Mouse (Mus musculus) stomach, postnatal 0 days (tissue): ENCODE results near the gene Plaur. TPM values are rescaled to one million over a fixed set of nuclear protein-coding genes. Genes with fewer than 3 reads are reported as not detected.
A peak's percentile ranks its signal among the peaks of the same experiment; 100 is the strongest.

ENCODE experiments used
- ATAC-seq: fragments of 200-750 bp; cut with Nextera tagmentation; 2 replicates; pipeline ENCODE4 v1.8.0; 2017; ENCODE audit not compliant: low FRiP score, low TSS enrichment
- DNase-seq: peaks from one replicate; pipeline ENCODE4 v3.0.0-alpha.2; 2016; ENCODE audit warnings: low spot score
- H3K27ac ChIP-seq: fragments of 300-500 bp; sonication (generic); replicated peaks from 2 replicates; pipeline ENCODE4 v1.5.1; 2014; ENCODE audit warnings: mild to moderate bottlenecking, control low read depth
- H3K27me3 ChIP-seq: fragments of 300-500 bp; sonication (generic); 2 replicates; pipeline ENCODE4 v1.6.1; 2014; ENCODE audit warnings: low read length; ENCODE audit not compliant: control insufficient read depth, insufficient read depth
- H3K36me3 ChIP-seq: fragments of 300-500 bp; sonication (generic); 2 replicates; pipeline ENCODE4 v1.6.1; 2014; ENCODE audit warnings: low read length, mixed read lengths; ENCODE audit not compliant: control insufficient read depth, insufficient read depth
- H3K4me1 ChIP-seq: fragments of 300-500 bp; sonication (generic); replicated peaks from 2 replicates; pipeline ENCODE4 v1.6.1; 2014; ENCODE audit warnings: antibody characterized with exemption; ENCODE audit not compliant: control insufficient read depth, insufficient read depth
- H3K4me2 ChIP-seq: fragments of 300-500 bp; sonication (generic); replicated peaks from 2 replicates; pipeline ENCODE4 v1.6.1; 2014; ENCODE audit warnings: low read depth, mild to moderate bottlenecking, control low read depth, moderate library complexity
- H3K4me3 ChIP-seq: fragments of 300-500 bp; sonication (generic); 2 replicates; pipeline ENCODE4 v1.5.1; 2014; ENCODE audit warnings: low read depth, low read length, control low read depth
- H3K9ac ChIP-seq: fragments of 300-500 bp; sonication (generic); 2 replicates; pipeline ENCODE4 v1.6.1; 2014; ENCODE audit warnings: mild to moderate bottlenecking, low read length, control low read depth, mixed read lengths
- H3K9me3 ChIP-seq: fragments of 300-500 bp; sonication (generic); 2 replicates; pipeline ENCODE4 v1.6.1; 2016; ENCODE audit warnings: low read length; ENCODE audit not compliant: control insufficient read depth
- CTCF ChIP-seq: IDR thresholded peaks from 2 replicates; pipeline ENCODE4 v1.5.1; 2016; ENCODE audit warnings: antibody characterized with exemption, low read depth, mild to moderate bottlenecking, moderate library complexity
- EP300 ChIP-seq: optimal IDR thresholded peaks from 2 replicates; pipeline ENCODE3; 2016; ENCODE audit warnings: antibody characterized with exemption
- WGBS: fragments of 180-500 bp; shearing (Covaris S2); extraction: QIAGEN DNeasy Blood & Tissue Kit; methylation state at CpG from one replicate; pipeline ENCODE4 v1.1.7; 2014; 5-methylcytosine and 5-hydroxymethylcytosine counted together
- polyA plus RNA-seq: library from polyadenylated mRNA; unstranded; fragments of >200 nt; fragmentation: Nextera tagmentation; extraction: Ambion mirVana; gene quantifications from 2 replicates; pipeline ENCODE4 v1.2.1, GENCODE M21; 2015

Plaur gene
- polyA plus RNA-seq, 1 experiment from 2014 or later: 26.8 TPM

GRCm38 (mm10) chr7:24423107-24423763 lies 39.0 kb upstream of the Plaur start:
- Histone ChIP-seq H3K9ac (no peak overlapping the region), H3K4me2 (no peak overlapping the region), H3K4me3 (no peak overlapping the region), H3K36me3 (peaks cover 9% of the 10 kb centered on the region; the same call in 1 of the 2 replicates), H3K27me3 (no peaks in the 10 kb centered on the region), H3K9me3 (no peaks in the 10 kb centered on the region), H3K27ac (no peak overlapping the region), H3K4me1 (no peaks in the 10 kb centered on the region)
- DNase-seq (no peak), ATAC-seq (no peak)
- TF ChIP-seq CTCF (no peak), EP300 (no peak)
- WGBS: 72% methylated on average over 15 of the region's 15 CpGs

- Histone ChIP-seq H3K36me3 (peaks cover 9% of the 10 kb centered on the region; the same call in 1 of the 2 replicates), H3K4me2 (no peak overlapping the region), H3K27ac (no peak overlapping the region), H3K9me3 (no peaks in the 10 kb centered on the region), H3K4me3 (no peak overlapping the region), H3K4me1 (no peaks in the 10 kb centered on the region), H3K27me3 (no peaks in the 10 kb centered on the region), H3K9ac (no peak overlapping the region)
- peak; percentile 31 for DNase-seq
- 69% methylated on average over 12 of the region's 12 CpGs for WGBS
- no peak for ATAC-seq
- TF ChIP-seq CTCF (no peak), EP300 (no peak)
These were observed 38.1 kb upstream of the Plaur start for GRCm38 (mm10) chr7:24423956-24424732.

- ATAC-seq (no peak), DNase-seq (no peak)
- Histone ChIP-seq H3K36me3 (peaks cover 7% of the 10 kb centered on the region; the same call in 1 of the 2 replicates), H3K4me2 (no peak overlapping the region), H3K27me3 (no peaks in the 10 kb centered on the region), H3K4me1 (no peaks in the 10 kb centered on the region), H3K4me3 (no peak overlapping the region), H3K9ac (no peak overlapping the region), H3K9me3 (no peaks in the 10 kb centered on the region), H3K27ac (no peak overlapping the region)
- 64% methylated on average over 9 of the region's 9 CpGs for WGBS
- no peak for TF ChIP-seq CTCF
- no peak for TF ChIP-seq EP300
These were observed 36.4 kb upstream of the Plaur start for GRCm38 (mm10) chr7:24425919-24426318.

- Histone ChIP-seq H3K4me2 (no peak overlapping the region), H3K27me3 (no peaks in the 10 kb centered on the region), H3K4me3 (no peak overlapping the region), H3K27ac (no peak overlapping the region), H3K9ac (no peak overlapping the region), H3K4me1 (no peaks in the 10 kb centered on the region), H3K36me3 (peaks cover 4% of the 10 kb centered on the region; the same call in 1 of the 2 replicates), H3K9me3 (no peaks in the 10 kb centered on the region)
- DNase-seq (no peak), ATAC-seq (no peak)
- WGBS: 93% methylated on average over 8 of the region's 8 CpGs
- no peak for TF ChIP-seq CTCF
- no peak for TF ChIP-seq EP300
These were observed 35.1 kb upstream of the Plaur start for GRCm38 (mm10) chr7:24427168-24427567.

GRCm38 (mm10) chr7:24428725-24429124 lies 33.6 kb upstream of the Plaur start:
- Histone ChIP-seq H3K9me3 (peaks cover 2% of the 10 kb centered on the region; the same call in 1 of the 2 replicates), H3K9ac (no peak overlapping the region), H3K4me3 (no peak overlapping the region), H3K27ac (no peak overlapping the region), H3K36me3 (no peaks in the 10 kb centered on the region), H3K4me1 (no peaks in the 10 kb centered on the region), H3K27me3 (no peaks in the 10 kb centered on the region), H3K4me2 (no peak overlapping the region)
- ATAC-seq (no peak), DNase-seq (no peak)
- WGBS: 86% methylated on average over 5 of the region's 5 CpGs
- no peak for TF ChIP-seq CTCF
- TF ChIP-seq EP300: no peak
